Mouse (Mus musculus) myocyte (in vitro differentiated cells): Measurements from ENCODE around the gene Dnajc5. TPM values are rescaled to one million over a fixed set of nuclear protein-coding genes. Genes with fewer than 3 reads are reported as not detected.

ENCODE experiments used
- H3K27me3 ChIP-seq: one replicate; pipeline ENCODE4 v1.6.1; 2011; ENCODE audit not compliant: control insufficient read depth, insufficient read depth, insufficient read length
- H3K36me3 ChIP-seq: one replicate; pipeline ENCODE4 v1.6.1; 2011; ENCODE audit not compliant: control insufficient read depth, insufficient read depth
- H3K4me2 ChIP-seq: one replicate; pipeline ENCODE4 v1.6.1; 2011; ENCODE audit warnings: low read depth, control low read depth
- H3K4me3 ChIP-seq: one replicate; pipeline ENCODE4 v1.5.1; 2011; ENCODE audit warnings: mild to moderate bottlenecking, control low read depth, moderate library complexity
- H3K79me2 ChIP-seq: one replicate; pipeline ENCODE4 v1.6.1; 2011; ENCODE audit not compliant: control insufficient read depth, insufficient read depth
- H3ac ChIP-seq: one replicate; pipeline ENCODE4 v1.6.1; 2011; ENCODE audit not compliant: control insufficient read depth, insufficient read length
- CEBPB ChIP-seq: IDR thresholded peaks from 2 replicates; pipeline ENCODE4 v1.6.1; 2011; ENCODE audit warnings: mild to moderate bottlenecking, moderate library complexity; ENCODE audit not compliant: poor library complexity, insufficient read depth, severe bottlenecking
- E2F4 ChIP-seq: IDR thresholded peaks from one replicate; pipeline ENCODE4 v1.6.1; 2011; ENCODE audit warnings: mild to moderate bottlenecking, control low read depth, moderate library complexity; ENCODE audit not compliant: insufficient read depth
- MAX ChIP-seq: IDR thresholded peaks from one replicate; pipeline ENCODE4 v1.6.1; 2011; ENCODE audit warnings: low read depth, mild to moderate bottlenecking, control low read depth
- MYOD1 ChIP-seq, 3 experiments: IDR thresholded peaks; one replicate each; pipeline ENCODE4 v1.6.1; 2011; ENCODE audit warnings: control low read depth in 2 of 3, low read depth in 2 of 3, mild to moderate bottlenecking in 2 of 3, moderate library complexity in 1 of 3; ENCODE audit not compliant: insufficient read length in 2 of 3, control insufficient read depth in 1 of 3
- MYOG ChIP-seq, 3 experiments: IDR thresholded peaks; one replicate each; pipeline ENCODE4 v1.6.1; 2011; ENCODE audit warnings: control low read depth in 2 of 3, low read depth in 2 of 3, mild to moderate bottlenecking in 2 of 3; ENCODE audit not compliant: insufficient read length in 2 of 3, control insufficient read depth in 1 of 3, insufficient read depth in 1 of 3
- POLR2A ChIP-seq: IDR thresholded peaks from one replicate; pipeline ENCODE4 v1.6.1; 2011; ENCODE audit warnings: low read depth, mild to moderate bottlenecking, control low read depth, moderate library complexity; ENCODE audit not compliant: insufficient read length
- POLR2AphosphoS2 ChIP-seq: IDR thresholded peaks from one replicate; pipeline ENCODE4 v1.6.1; 2011; ENCODE audit warnings: low read depth, control low read depth; ENCODE audit not compliant: insufficient read length
- REST ChIP-seq: IDR thresholded peaks from one replicate; pipeline ENCODE4 v1.6.1; 2011; ENCODE audit warnings: mild to moderate bottlenecking, control low read depth, moderate library complexity; ENCODE audit not compliant: insufficient read depth, insufficient read length
- SRF ChIP-seq: IDR thresholded peaks from one replicate; pipeline ENCODE4 v1.6.1; 2011; ENCODE audit warnings: low read depth; ENCODE audit not compliant: control insufficient read depth, insufficient read length
- TCF12 ChIP-seq: IDR thresholded peaks from one replicate; pipeline ENCODE4 v1.6.1; 2011; ENCODE audit warnings: mild to moderate bottlenecking, control low read depth; ENCODE audit not compliant: poor library complexity, insufficient read depth, severe bottlenecking
- TCF3 ChIP-seq: IDR thresholded peaks from one replicate; pipeline ENCODE4 v1.6.1; 2011; ENCODE audit warnings: low read depth, control low read depth; ENCODE audit not compliant: insufficient read length
- USF1 ChIP-seq: IDR thresholded peaks from one replicate; pipeline ENCODE4 v1.6.1; 2011; ENCODE audit warnings: low read depth, mild to moderate bottlenecking, control low read depth, moderate library complexity
- polyA plus RNA-seq: library from polyadenylated mRNA; unstranded; fragments of >200 nt; fragmentation: generic; extraction: Trizol; gene quantifications from one replicate; pipeline ENCODE4 v1.2.1, GENCODE M21; 2012; ENCODE audit warnings: missing spikeins

The Dnajc5 gene
- polyA plus RNA-seq, 1 experiment, result 67.7 TPM

GRCm38 (mm10) chr2:181591528-181592085 lies 71.3 kb downstream of the Dnajc5 start, which contains the start of gene Prpf6:
Gene Prpf6, plus strand, starts transcription at chr2:181591868.
- peak within 1 kb of the TSS; percentile 38 for H3K4me3 ChIP-seq
- H3K27me3 ChIP-seq, result no peaks in the 10 kb centered on the region
- no peak for TF ChIP-seq USF1
- no peak for TF ChIP-seq SRF
- TF ChIP-seq MYOD1 (IDR thresholded peaks at IDR 0.05; ENCODE audit: control insufficient read depth in 1 of 3, insufficient read length in 2 of 3, low read depth in 2 of 3), result no peak
- no peak for TF ChIP-seq MYOG (IDR thresholded peaks at IDR 0.05; ENCODE audit: control insufficient read depth in 1 of 3, insufficient read depth in 1 of 3, insufficient read length in 2 of 3, low read depth in 2 of 3)
- TF ChIP-seq POLR2A, result no peak
- no peak for TF ChIP-seq MAX
- no peak for TF ChIP-seq REST
- TF ChIP-seq TCF3, result no peak
- no peak for TF ChIP-seq TCF12
- TF ChIP-seq CEBPB, result no peak
- TF ChIP-seq POLR2AphosphoS2, result no peak
- peak within 1 kb of the TSS; percentile 93 for H3K4me2 ChIP-seq
- H3K36me3 ChIP-seq, result no peaks in the 10 kb centered on the region
- H3K79me2 ChIP-seq, result no peaks in the 10 kb centered on the region
- H3ac ChIP-seq, result peak within 1 kb of the TSS; percentile 92

- no peaks in the 10 kb centered on the region for H3K36me3 ChIP-seq
- H3ac ChIP-seq, result peak within 1 kb of the TSS; percentile 92
- H3K4me3 ChIP-seq, result peak within 1 kb of the TSS; percentile 38
- no peaks in the 10 kb centered on the region for H3K79me2 ChIP-seq
- H3K4me2 ChIP-seq, result peak within 1 kb of the TSS; percentile 93
- TF ChIP-seq POLR2A, result peak; percentile 92
- peak; percentile 87 for TF ChIP-seq POLR2AphosphoS2
- no peak for TF ChIP-seq MAX
- peak in 1 of 3 experiments; percentile 13 for TF ChIP-seq MYOG (IDR thresholded peaks at IDR 0.05; ENCODE audit: control insufficient read depth in 1 of 3, insufficient read depth in 1 of 3, insufficient read length in 2 of 3, low read depth in 2 of 3)
- TF ChIP-seq MYOD1 (IDR thresholded peaks at IDR 0.05; ENCODE audit: control insufficient read depth in 1 of 3, insufficient read length in 2 of 3, low read depth in 2 of 3), result peak in 1 of 3 experiments; percentile 21
- no peak for TF ChIP-seq USF1
- no peaks in the 10 kb centered on the region for H3K27me3 ChIP-seq
Observed at GRCm38 (mm10) chr2:181592231-181593041, 72.2 kb downstream of the Dnajc5 start, which contains the start of gene Zfp512b. Gene Zfp512b, minus strand, starts transcription at chr2:181592803.

GRCm38 (mm10) chr2:181593042-181593421 lies 72.7 kb downstream of the Dnajc5 start:
- no peaks in the 10 kb centered on the region for H3K36me3 ChIP-seq
- no peak for TF ChIP-seq CEBPB
- peak; percentile 33 for TF ChIP-seq SRF
- peak overlapping the region; percentile 93 for H3K4me2 ChIP-seq
- no peaks in the 10 kb centered on the region for H3K27me3 ChIP-seq
- peak overlapping the region; percentile 92 for H3ac ChIP-seq
- no peaks in the 10 kb centered on the region for H3K79me2 ChIP-seq
- H3K4me3 ChIP-seq, result peak overlapping the region; percentile 38

GRCm38 (mm10) chr2:181593937-181594336 lies 73.7 kb downstream of the Dnajc5 start:
- Histone ChIP-seq H3K27me3 (no peaks in the 10 kb centered on the region), H3K4me2 (no peak overlapping the region), H3ac (no peak overlapping the region), H3K4me3 (no peak overlapping the region), H3K36me3 (no peaks in the 10 kb centered on the region), H3K79me2 (no peaks in the 10 kb centered on the region)
- TF ChIP-seq MYOD1 (IDR thresholded peaks at IDR 0.05; ENCODE audit: control insufficient read depth in 1 of 3, insufficient read length in 2 of 3, low read depth in 2 of 3) (no peak), MYOG (IDR thresholded peaks at IDR 0.05; ENCODE audit: control insufficient read depth in 1 of 3, insufficient read depth in 1 of 3, insufficient read length in 2 of 3, low read depth in 2 of 3) (no peak), POLR2A (no peak), MAX (no peak), E2F4 (no peak), USF1 (no peak), TCF3 (no peak), SRF (no peak), POLR2AphosphoS2 (no peak), REST (no peak), CEBPB (no peak), TCF12 (no peak)

GRCm38 (mm10) chr2:181594946-181595696 lies 74.8 kb downstream of the Dnajc5 start:
- Histone ChIP-seq H3K27me3 (no peaks in the 10 kb centered on the region), H3K79me2 (no peaks in the 10 kb centered on the region), H3K4me2 (no peak overlapping the region), H3ac (no peak overlapping the region), H3K36me3 (no peaks in the 10 kb centered on the region), H3K4me3 (no peak overlapping the region)
- no peak for TF ChIP-seq USF1
- no peak for TF ChIP-seq POLR2AphosphoS2
- no peak for TF ChIP-seq MYOD1 (IDR thresholded peaks at IDR 0.05; ENCODE audit: control insufficient read depth in 1 of 3, insufficient read length in 2 of 3, low read depth in 2 of 3)
- no peak for TF ChIP-seq TCF12
- no peak for TF ChIP-seq MAX
- TF ChIP-seq TCF3, result no peak
- no peak for TF ChIP-seq CEBPB
- no peak for TF ChIP-seq POLR2A
- TF ChIP-seq REST, result no peak
